Mouse (Mus musculus) retina, postnatal 7 days (tissue): ENCODE data around the gene Atxn7l3b.

Source experiments
- DNase-seq: peaks from one replicate; pipeline ENCODE4 v3.0.0-alpha.2; 2012; ENCODE audit warnings: low read depth, low spot score

Gene Atxn7l3b

DNA sequence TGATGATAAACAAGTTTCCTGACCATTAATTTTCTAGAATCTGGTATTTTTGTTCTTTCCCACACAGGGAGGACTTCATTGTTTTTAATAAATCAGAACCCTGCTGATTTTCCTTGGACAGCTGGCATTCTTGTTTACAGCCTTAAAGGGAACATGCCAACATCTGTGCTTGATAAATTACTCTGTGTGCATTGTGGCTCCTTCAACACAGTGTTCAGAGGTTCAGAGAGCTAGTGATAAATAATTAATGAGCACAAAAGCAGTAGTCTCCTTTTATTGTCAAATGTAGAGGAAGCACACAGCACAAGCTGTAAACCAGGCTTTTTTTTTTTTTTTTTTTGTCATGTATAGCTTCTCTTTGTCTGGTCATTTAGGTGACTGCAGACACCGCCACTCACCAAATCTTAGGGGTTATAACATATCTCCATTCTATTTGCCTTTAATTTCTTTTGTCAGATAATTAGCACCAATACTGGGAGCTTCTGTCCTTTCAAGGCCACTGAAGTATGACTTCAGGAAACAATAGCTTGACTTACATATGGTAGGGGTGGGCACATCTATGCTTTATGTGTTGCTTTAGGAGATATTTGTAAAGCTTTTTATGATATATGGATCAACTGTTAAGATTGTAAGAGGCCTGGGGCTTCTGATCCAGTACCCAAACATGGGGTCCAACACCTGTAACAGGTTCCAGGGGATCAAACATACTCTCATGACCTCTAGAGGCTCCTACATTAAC lies 52.0 kb downstream of the Atxn7l3b start:
- DNase-seq, result no peak
